Mouse (Mus musculus) urinary bladder, postnatal 4 days (tissue): ENCODE data around the gene Marveld3.

ENCODE experiments used
- DNase-seq, 2 experiments: peaks; one replicate each; pipeline ENCODE4 v3.0.0; 2021 to 2022; ENCODE audit warnings: low spot score in 2 of 2

Marveld3 gene

GRCm38 (mm10) chr8:109961693-109962367 is at the start of gene Marveld3:
Gene Marveld3 (minus strand): TSS chr8:109962203.
- DNase-seq: peak; percentile 70 to 71

DNA sequence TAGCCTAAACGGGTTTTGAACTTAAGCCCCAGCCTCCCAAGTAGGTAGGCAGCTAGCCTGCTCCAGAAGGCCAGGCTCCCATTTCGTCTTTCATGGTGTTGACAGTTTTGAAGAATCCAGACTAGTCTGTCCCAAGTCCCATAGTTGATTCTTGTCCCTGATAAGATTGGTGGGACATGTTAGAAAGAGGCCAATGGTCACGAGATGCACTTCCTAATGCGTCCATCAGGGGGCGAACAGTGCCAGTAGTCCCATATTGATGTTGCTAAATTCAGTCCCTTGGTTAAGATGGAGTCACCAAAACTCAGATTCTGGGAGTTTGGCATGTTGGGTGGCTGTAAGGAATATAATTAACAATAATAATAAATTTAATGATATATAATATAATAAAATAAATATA is 48.9 kb upstream of the Marveld3 start:
- no peak for DNase-seq

GRCm38 (mm10) chr8:110008995-110009446 is 47.0 kb upstream of the Marveld3 start:
- no peak for DNase-seq

DNA sequence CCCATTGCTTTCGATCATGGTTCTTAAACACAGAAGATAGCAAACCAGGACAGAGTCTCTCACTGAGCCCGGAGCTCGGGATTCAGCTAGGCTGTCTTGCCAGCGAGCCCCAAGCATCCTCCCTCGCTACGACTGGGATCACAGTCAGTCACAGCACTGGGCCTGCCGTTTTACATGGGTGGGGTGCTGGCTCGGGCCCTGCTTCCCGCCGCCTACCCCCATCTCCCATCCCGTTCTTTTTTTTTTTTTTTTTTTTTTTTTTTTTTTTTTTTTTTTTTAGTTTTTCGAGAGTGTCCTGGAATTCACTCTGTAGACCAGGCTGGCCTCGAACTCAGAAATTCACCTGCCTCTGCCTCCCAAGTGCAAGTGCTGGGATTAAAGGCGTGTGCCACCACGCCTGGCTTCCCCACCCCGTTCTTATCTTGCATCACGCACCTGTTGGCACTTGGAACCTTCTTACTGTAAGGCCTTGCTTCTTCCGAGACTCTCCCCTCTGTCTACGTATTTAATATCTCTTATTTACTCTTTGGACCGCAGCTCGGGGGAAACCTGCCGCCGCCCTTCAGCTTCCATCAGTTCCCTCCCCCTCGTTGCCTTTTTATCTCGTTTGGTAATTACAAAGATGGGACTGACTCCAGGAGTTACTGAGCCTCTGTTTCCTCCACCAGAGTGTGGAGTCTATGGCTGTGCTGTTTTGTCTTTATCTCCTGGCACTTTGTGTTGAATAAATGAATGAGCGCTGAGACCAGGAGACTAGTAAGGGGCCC is 46.4 kb upstream of the Marveld3 start:
- DNase-seq: no peak

GRCm38 (mm10) chr8:110006312-110007023 is 44.5 kb upstream of the Marveld3 start:
- DNase-seq: no peak

DNA sequence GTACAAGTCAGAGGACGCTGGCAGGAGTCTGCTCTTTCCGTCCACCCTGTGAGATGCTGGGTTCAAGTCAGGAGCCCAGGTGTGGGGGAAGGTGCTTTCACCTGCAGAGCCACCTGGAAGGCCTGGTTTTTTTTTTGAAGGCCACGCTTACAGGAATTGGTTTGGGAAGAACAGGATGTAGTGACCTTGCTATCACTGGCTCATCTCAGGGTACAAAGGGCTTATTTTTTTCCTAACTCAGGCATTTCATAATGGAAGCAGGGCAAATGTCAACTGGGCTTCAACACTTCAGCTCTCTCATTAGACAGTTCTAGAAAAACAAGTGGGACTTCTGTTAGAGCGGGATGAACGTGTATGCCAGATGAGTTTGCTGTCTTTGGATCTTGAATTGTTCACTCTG is 42.3 kb upstream of the Marveld3 start:
- no peak for DNase-seq

- DNase-seq: no peak
These were observed 41.0 kb upstream of the Marveld3 start for GRCm38 (mm10) chr8:110002953-110003352.

DNA sequence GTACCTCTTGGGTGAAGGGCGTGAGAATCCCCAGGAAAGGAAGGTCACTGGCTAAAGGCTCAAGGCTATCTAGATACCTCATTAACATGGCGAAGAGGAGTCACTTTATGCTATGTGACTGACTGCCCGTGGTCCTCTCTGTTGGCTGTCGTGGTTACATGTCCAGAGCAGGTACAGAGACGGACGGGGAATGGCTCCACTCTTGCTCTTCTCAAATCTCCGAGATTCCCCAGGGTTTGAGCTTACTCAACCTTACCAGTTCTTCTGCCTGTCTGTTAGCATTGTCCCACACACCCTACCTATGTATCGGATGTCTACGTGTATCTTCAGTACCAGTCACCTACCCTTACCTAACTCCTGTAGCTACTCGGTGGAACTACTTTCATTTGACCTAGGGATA is 38.0 kb upstream of the Marveld3 start:
- DNase-seq: no peak

DNA sequence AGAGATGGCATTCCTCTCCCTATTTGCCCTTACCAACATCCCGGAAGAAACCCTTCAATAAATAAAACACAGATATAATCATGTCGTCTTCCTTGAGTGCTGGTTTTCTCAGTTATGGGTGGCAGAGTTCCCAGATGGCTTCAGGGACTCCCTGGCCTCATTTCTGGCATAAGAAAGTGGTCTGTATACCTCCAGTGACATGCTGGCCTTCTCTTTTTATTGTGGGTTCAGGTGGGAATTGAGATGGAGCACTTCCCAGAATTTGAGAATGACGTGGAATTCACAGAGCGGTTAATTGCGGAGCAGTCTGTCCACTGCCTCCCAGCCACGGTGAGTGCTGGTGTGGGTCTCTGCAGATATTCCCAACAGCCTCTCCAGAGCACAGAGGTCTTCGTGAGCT is 36.1 kb upstream of the Marveld3 start:
- no peak for DNase-seq

- no peak for DNase-seq
These were observed 35.4 kb upstream of the Marveld3 start for GRCm38 (mm10) chr8:109997381-109997780.

GRCm38 (mm10) chr8:109992951-109993350 is 30.9 kb upstream of the Marveld3 start:
- DNase-seq: no peak

DNA sequence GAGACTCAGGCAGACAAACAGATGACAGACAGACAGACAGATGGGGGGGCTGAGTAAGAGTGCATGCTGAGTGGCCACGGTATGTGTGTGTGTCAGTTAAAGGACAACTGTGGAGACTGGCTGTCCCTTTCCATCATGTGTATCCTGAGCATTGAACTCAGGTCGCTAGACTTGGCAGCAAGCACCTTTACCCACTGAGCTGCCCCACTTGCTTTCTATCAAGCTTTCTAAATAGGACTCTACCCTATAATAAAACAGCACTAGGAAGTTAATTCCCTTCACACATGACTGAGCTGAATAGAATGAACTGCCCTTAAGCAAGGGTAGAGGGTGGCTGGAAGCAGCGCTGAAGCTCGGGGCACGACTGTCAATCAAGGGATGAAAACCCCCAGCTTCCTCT is 30.2 kb upstream of the Marveld3 start:
- no peak for DNase-seq

DNA sequence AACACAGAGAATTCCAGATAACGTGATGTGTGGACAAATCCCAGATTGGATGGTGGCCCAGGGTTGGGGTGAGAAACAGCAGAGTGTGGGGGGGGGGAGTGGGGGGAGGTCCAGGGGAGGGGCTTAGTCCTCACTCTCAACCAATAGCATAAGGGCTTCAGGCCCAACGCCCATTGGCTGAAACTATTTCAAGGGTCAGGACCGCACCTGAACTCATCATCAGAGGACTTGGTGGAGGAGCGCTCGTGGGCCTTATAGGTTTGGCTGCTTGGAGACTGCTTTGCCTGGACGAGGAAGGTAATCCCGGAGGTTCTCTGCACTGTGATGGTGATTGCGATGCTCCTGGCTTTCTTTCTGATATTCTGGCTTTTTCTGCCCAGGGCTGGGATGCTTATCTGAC is 28.2 kb upstream of the Marveld3 start, which contains the start of gene Tat:
TSS of gene Tat (plus strand) at position 214 of the 400 bp plus-strand sequence.
- no peak for DNase-seq

DNA sequence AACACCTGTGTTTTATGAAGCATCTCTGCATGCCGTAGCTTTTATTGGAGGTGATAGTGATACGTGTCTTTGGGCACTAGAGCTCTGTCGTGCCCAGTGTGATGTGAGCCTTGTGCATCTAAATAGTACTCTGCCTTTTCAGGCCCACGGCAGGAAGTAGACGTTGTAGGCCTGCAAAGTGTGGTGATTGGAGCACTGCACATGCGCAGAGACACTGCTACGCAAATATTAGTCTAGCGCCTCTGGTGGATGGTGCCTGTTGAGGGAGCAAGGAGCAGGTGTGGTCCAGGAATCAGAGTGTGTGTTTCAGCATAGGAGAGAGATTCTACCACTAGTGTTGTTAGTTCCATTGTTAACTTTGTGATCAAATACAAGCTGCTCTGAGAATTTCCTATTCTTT is 27.1 kb upstream of the Marveld3 start:
- no peak for DNase-seq

- DNase-seq: no peak
These were observed 25.8 kb upstream of the Marveld3 start for GRCm38 (mm10) chr8:109987776-109988175.

GRCm38 (mm10) chr8:109986384-109986783 is 24.4 kb upstream of the Marveld3 start:
- DNase-seq: no peak

DNA sequence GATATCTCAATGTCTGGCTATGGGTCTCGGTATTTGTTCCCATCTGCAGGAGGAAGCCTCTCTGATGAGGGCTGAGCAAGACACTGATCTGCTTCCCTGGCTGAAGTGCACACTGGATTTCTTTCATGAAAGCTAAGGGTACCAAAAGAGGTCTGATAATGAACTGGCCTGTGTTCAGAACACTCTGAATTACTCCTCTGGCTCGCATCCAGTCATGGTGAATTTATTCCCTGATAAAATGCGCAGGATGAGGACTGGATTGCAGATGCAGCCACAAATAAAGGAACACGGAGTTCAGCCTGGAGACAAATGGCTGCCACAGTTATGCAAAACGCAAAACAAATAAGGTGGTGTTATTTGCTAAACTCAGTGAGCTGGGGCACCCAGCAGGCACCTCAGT is 21.9 kb upstream of the Marveld3 start:
- DNase-seq: no peak

- DNase-seq: no peak
These were observed 20.5 kb upstream of the Marveld3 start for GRCm38 (mm10) chr8:109982386-109983105.

DNA sequence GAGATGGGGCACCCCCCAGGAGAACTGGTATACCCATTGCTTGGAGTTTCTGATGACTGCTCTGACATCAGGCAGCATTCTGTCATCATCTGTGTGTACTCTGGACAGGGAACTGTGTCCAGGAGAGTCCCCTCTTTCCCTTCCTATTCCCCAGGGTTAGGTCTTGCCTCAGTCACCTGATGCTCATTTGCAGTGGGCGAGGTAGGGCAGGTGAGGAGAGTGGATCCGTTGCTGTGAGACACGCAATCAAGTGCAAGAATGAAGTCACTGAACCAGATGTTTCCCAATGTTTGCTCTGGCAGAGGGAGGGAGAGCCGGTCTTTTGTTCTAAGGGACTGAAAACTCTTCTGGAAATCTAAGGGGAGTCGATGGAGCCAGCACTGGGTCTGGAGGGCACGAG is 17.3 kb upstream of the Marveld3 start:
- DNase-seq: no peak

DNA sequence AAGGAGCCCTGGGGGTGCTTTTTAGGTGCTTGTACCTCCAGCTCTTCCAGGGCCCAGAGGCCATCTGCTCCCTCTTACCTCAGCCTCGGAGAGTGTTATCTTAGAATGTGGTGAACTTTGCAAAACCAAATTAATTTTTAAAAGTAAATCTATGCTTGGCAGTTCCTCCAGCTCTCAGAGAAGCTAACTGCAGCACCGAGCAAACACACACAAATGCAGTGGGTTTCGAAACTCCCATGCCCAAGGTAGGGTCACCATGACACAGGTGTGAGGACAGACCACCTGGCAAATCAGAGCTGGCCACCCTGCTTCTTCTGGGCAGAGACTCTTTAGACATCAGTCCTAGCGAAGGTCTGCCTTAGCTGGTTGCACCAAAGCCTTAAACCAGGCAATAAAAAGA is 10.9 kb upstream of the Marveld3 start:
- no peak for DNase-seq

DNA sequence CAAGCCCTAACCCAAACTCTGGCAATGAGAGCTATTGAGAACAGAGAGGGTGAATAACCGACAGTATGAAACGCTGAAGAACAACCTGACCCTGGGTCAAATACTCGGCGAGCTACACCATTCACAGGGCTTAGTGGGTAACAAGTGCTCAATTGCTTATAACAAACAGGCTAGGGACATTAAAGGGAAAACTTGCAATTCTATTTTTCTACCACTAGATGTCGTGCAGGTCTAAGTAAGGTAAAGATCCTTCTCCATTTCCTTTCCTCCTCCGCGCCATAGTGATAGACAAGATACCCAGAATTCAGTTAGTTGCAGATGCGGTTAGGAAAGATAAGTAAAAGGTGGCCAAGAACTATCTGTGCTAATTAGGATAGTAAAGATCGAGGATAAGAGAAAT is 8.3 kb upstream of the Marveld3 start:
- DNase-seq: no peak

GRCm38 (mm10) chr8:109968837-109969236 is 6.8 kb upstream of the Marveld3 start:
- DNase-seq: no peak
